Mouse (Mus musculus): ENCODE measurements around the gene Elmo1.

The Elmo1 gene

GRCm38 (mm10) chr13:20121385-20122043 lies 31.1 kb downstream of the Elmo1 start:
- no peak for DNase-seq (ENCODE audit: low spot score)

- DNase-seq (ENCODE audit: low spot score), result no peak
Observed at GRCm38 (mm10) chr13:20123975-20124374, 33.6 kb downstream of the Elmo1 start.

DNA sequence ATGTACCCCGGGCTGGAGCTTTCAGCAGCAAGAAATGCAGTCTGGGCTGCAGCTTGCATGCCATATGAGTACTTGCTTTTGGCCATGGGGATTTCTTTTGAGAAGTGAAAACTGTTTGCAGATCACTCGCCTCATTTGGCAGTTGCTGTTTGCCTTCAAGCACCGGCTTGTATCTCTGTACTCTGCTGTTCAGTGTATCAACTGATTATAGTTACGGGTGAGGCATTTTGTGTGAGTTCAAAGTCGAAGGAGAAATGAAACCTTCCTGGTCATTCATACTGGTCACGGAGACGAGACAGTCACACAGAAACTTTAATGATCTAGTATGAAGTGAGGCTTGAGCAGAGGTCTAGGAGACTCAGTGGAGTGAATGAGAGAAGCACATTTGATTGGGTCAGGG lies 34.6 kb downstream of the Elmo1 start:
- no peak for DNase-seq (ENCODE audit: low spot score)

- DNase-seq (ENCODE audit: low spot score), result no peak
Observed at GRCm38 (mm10) chr13:20125845-20126244, 35.4 kb downstream of the Elmo1 start.

DNA sequence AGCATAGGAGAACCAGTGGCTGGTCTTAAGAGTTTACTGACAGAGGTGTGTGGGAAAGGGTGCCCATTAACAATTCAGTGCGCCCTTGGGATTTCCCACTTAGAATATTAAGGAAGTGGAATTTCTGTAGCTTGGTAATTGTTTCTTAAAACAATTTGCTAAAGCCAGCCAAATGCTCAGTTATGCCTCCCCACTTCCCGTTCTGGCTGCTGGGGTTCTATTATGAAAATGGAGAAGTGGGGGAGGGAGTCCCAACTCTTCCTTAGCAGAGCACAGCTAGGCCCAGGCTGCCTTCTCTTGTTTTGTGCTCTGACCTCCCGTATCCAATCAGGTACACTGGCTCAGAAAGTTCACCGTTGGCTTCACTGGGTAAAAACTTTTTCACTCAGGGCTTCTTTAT lies 37.2 kb downstream of the Elmo1 start:
- no peak for DNase-seq (ENCODE audit: low spot score)

DNA sequence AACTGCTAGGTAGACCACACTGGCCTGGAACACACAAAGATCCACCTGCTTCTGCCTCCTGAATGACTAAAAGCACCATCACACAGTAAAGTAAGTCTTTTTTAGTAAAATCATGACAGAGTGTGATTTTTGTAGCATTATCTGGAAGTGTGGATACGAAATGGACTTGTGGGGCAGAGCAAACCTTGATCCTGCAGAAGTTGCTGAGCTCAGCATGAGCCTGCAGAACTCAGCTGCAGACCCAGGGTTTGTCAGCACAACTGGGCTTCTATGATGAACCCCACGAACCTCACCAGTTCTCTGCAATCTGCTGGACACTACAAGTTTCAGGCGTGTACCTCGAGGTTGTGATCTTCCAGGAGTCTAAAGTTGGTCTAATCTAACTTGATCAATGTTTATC lies 37.7 kb downstream of the Elmo1 start:
- DNase-seq (ENCODE audit: low spot score), result no peak

- DNase-seq (ENCODE audit: low spot score), result no peak
Observed at GRCm38 (mm10) chr13:20130731-20131130, 40.3 kb downstream of the Elmo1 start.

DNA sequence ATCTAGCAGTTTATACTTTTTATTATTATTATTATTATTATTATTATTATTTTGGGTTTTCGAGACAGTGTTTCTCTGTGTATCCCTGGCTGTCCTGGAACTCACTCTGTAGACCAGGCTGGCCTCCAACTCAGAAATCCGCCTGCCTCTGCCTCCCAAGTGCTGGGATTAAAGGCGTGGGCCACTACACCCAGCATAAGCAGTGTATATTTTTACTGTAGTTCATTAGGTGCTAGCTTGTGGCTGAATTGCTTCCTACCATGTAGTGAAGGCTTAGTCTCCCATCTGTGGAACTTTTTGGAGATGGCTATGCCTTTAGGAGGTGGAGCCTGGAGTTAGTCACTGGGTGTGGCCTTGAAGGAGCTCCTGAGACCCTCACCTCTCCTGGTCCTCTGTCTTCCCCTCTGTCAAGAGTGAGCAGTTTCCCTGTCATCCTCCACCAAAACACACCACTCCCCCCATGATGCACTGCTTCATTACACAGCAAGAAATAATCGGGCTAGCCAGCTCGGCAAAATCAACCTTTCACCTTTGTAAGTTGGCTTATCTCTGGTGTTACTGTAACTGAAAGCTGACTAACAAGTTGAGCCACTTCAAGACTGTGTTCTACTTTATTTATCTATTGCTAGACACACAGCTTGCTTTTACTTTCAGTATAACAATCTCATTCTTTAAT lies 41.1 kb downstream of the Elmo1 start:
- DNase-seq (ENCODE audit: low spot score), result no peak

GRCm38 (mm10) chr13:20131998-20132371 lies 41.6 kb downstream of the Elmo1 start:
- DNase-seq (ENCODE audit: low spot score), result no peak

DNA sequence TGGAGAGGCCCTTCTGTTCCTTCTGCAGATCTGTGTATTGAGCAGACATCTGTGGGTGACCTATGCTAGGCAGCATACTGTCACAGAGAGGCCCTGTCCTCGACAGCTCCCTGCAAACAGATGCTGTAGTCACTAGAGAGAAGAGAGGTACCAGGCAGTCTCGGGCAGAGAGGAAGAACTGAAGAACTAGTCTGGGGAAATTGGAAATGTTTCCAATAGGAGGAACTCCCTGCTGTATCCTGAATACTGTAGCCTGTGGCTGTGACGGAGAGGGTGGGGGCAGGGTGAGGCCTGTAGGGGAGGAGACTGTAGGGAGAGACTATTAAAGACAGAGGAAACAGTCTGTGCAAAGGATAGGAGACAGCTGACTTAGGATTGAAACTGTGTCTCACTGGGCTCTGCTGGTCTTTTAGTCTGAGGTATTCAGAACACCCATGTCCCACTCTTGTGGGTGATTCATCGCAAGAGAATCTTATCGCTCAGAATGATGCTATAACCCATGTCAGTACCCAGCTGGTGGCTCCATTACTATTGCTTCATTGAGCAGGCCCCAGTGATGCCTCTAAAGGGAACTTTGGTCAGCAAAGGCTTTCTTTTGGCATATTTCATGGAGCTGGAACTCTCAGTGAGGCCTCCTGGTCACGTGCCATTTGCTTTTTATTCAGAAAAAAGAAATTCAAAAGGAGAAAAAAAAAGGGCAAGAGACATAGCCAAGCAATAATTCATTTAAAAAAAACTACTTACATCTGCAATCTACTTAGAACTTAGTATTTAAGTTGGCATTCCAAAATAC lies 43.4 kb downstream of the Elmo1 start:
- no peak for DNase-seq (ENCODE audit: low spot score)

DNA sequence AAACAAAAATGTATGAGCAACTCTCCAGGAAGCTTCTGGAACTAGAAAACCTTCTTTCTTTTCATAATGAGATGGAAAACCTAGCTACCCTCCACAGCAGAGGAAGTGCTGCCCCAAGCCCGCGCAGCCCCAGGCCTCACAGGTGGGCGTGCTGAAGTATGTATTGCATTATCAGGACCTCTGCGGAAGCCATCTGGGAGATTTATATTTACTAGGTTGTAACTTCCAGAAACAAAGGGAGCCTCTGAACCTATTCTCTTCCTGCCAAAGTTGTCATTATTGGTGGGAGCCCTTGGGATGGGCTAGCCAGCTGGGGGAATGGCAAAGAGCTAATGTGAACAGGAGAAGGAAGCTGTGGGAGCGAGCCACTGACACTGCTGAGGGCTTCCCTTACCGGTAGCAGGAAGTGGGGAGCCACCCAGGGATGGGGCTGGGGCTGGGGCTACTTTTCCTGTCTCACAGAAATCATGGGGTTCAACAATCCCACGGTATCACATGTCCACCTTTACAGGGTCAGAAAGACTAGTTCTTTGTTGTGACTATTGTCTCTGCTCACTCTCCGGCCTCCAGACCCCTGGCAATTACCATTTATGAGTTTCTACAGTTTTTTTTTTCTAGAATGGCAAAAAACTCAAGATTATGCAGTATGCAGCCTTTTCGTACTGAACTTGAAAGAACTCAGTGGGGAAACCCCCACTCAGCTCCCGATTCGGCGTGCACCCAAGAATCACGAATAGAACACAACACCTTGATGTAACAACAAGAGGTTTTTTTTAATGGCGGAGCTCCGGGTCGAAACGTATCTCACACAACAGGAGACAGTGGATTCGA lies 44.2 kb downstream of the Elmo1 start:
- DNase-seq (ENCODE audit: low spot score), result no peak

DNA sequence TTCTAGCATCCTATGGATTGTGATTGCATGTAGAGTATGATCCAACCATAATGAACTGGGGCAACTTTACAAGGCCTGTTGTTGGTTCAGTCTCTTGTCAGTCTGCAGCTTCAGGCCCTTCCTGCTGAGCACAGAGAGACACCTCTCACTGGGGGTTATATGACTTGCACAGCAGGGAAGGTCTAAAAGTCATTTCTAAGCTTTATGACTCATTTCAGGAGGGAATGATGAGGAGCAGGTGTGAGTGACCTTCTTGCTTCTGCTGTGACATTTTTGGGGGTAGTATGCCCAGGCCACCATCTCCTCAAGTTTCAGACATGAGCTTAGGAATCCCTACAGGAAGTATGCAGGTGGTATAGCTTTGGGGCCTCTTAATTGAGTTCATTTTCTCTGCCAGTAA lies 46.4 kb downstream of the Elmo1 start:
- no peak for DNase-seq (ENCODE audit: low spot score)

DNA sequence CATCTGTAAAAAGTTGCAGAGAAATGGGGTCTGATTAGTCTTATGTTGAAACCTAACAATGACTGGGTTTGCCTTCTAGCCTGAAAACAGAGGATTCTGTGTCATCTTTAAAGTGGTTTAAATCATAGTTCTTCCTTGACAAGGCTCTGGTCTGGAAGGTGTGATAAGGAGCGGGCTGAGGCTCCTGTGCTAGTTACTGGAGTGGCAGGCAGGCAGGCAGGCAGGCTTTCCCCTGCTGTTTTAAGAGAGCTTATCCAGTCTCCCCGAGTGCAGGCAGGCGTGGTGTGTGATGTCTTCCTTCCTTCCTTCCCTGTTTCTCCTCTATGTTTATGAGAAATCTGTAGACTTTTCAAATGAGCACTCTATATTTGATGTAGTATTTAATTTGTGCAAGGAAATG lies 48.1 kb downstream of the Elmo1 start:
- DNase-seq (ENCODE audit: low spot score), result no peak

DNA sequence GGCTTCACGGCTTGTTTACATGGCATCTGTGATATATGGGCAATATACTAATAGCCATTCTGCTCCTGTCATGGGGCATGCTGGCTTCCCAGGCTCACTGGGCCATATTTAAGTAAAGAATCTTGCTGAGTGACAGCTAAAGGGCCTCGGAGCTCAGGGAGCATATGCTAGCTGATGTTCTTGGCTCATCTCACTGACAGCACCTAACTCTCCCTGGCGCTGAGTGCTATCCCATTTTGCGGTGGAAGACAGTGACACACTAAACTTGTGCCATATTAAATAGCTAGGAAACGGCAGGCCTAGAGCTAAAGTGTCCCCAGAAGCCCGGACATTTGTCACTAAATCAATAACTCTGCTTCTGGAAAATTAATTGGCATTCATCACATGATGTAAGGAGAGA lies 48.7 kb downstream of the Elmo1 start:
- no peak for DNase-seq (ENCODE audit: low spot score)

- DNase-seq (ENCODE audit: low spot score), result no peak
Observed at GRCm38 (mm10) chr13:20139825-20140665, 49.6 kb downstream of the Elmo1 start.

- DNase-seq (ENCODE audit: low spot score), result no peak
Observed at GRCm38 (mm10) chr13:20142637-20143036, 52.2 kb downstream of the Elmo1 start.

DNA sequence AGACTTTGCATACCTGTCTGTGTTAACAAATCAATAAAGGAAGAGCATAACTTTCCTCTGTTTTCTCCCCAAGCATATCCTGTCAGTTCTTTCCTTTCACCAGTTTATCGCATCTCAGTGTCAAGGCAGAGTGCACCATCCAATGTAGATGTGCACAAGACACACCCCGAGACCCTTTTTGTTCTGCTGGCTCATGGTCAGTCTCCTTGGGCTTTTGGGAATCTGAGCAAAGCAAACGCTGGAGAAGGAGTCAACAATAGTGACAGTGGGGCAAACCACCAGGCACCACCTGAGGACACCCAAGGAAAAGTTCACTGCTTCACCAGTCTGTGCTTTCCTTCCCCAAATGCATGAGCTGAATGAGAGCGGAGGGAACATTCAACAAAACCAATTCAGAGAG lies 56.5 kb downstream of the Elmo1 start:
- DNase-seq (ENCODE audit: low spot score), result no peak

GRCm38 (mm10) chr13:20147736-20148135 lies 57.3 kb downstream of the Elmo1 start:
- no peak for DNase-seq (ENCODE audit: low spot score)

- DNase-seq (ENCODE audit: low spot score), result no peak
Observed at GRCm38 (mm10) chr13:20150130-20150835, 59.9 kb downstream of the Elmo1 start.

DNA sequence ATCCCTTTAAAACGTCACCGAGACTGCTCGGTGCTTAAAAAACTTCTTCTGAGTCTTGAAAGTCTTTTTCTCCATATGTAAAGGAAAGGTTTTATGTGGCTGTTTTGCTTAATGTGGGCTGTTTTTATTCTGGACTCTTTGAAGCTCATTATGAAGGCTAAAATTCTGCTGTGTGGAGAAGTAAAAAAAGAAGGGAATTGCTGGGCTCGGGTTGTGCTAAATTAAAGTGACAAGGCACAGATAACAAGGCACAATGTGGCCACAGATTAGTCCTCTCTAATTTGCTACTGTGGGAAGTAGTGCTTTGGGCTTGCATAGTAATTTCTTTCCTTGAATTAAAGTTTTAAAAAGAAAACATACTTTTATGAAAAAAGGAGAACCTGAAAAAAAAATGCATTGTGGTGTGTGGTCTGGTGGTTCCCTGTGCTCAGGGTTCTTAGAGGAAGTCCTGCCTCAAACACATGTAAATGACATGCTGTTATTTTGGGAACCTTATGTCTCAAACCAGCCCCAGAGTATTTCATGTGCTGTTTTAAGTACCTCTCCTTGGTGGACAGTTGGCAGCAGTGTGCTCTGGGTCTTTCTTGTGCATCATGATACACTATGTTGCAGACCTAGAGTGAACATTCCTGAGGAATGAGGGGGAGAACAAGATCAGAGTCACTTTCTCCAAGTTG lies 61.0 kb downstream of the Elmo1 start:
- DNase-seq (ENCODE audit: low spot score), result no peak
